Mouse (Mus musculus): Measurements from ENCODE around the gene S100a2.
A peak's percentile ranks its signal among the peaks of the same experiment; 100 is the strongest.

Gene S100a2

GRCm38 (mm10) chr3:90621552-90621951 lies 31.5 kb downstream of the S100a2 start:
- DNase-seq = no peak

- DNase-seq = no peak
Measured at GRCm38 (mm10) chr3:90623435-90624071, 33.5 kb downstream of the S100a2 start.

GRCm38 (mm10) chr3:90625496-90625895 lies 35.4 kb downstream of the S100a2 start:
- no peak for DNase-seq

- DNase-seq = no peak
Measured at GRCm38 (mm10) chr3:90626266-90627021, 36.4 kb downstream of the S100a2 start.

- no peak for DNase-seq
Measured at GRCm38 (mm10) chr3:90627366-90627765, 37.3 kb downstream of the S100a2 start.

GRCm38 (mm10) chr3:90627807-90628206 lies 37.8 kb downstream of the S100a2 start:
- peak in 1 of 2 experiments; percentile 13 for DNase-seq

GRCm38 (mm10) chr3:90629298-90629697 lies 39.3 kb downstream of the S100a2 start:
- DNase-seq = no peak

- DNase-seq = no peak
Measured at GRCm38 (mm10) chr3:90631984-90632383, 41.9 kb downstream of the S100a2 start.

- DNase-seq = no peak
Measured at GRCm38 (mm10) chr3:90638511-90639275, 48.6 kb downstream of the S100a2 start.

- DNase-seq = peak; percentile 8 to 10
Measured at GRCm38 (mm10) chr3:90639511-90640154, 49.6 kb downstream of the S100a2 start.

GRCm38 (mm10) chr3:90640981-90641380 lies 50.9 kb downstream of the S100a2 start:
- no peak for DNase-seq
